Mouse (Mus musculus) adrenal gland (tissue): Measurements from ENCODE around the gene Ubtd2.

Experiments
- intact Hi-C: fragments of 180-260 bp; cut with DNase I; formaldehyde crosslinking; loops from one replicate; pipeline ENCODE4 v1.15.1; 2025
- long read RNA-seq, 2 experiments: library from polyadenylated mRNA; unstranded; transcript quantifications; one replicate each; pipeline ENCODE4 v2.0.0; 2020; ENCODE audit warnings: borderline replicate concordance in 1 of 2; ENCODE audit not compliant: insufficient replicate concordance in 1 of 2

Ubtd2 gene
- long read RNA-seq, experiment 1, partial matches to known transcripts: 0 of 2 reads
- long read RNA-seq, experiment 1, other reads (novel, unspliced or antisense): 0 of 2 reads
- long read RNA-seq, experiment 2, transcript Ubtd2-201 (3 exons, 1,012 nt): major isoform, 8 of 9 reads
- long read RNA-seq, experiment 2, partial matches to known transcripts: 0 of 9 reads
- long read RNA-seq, experiment 2, other reads (novel, unspliced or antisense): 1 of 9 reads

- intact Hi-C loops: loop anchor here (5.0 kb wide), 3 partner anchors 42 to 108 kb away; partner anchors contain the start of genes Efcab9, Sh3pxd2b and Stk10
These were observed at the start of gene Ubtd2 for GRCm38 (mm10) chr11:32454800-32455506. TSS of gene Ubtd2 (plus strand) at chr11:32455370.

- intact Hi-C loops: no loop called here
These were observed 47.3 kb upstream of the Ubtd2 start for GRCm38 (mm10) chr11:32407863-32408262.

GRCm38 (mm10) chr11:32409052-32409451, 46.1 kb upstream of the Ubtd2 start:
- intact Hi-C loops: no loop called here

GRCm38 (mm10) chr11:32409823-32410562, 45.2 kb upstream of the Ubtd2 start:
- intact Hi-C loops: no loop called here

- intact Hi-C loops: no loop called here
These were observed 35.2 kb upstream of the Ubtd2 start for GRCm38 (mm10) chr11:32420001-32420400.

GRCm38 (mm10) chr11:32423311-32423710, 31.9 kb upstream of the Ubtd2 start:
- intact Hi-C loops: no loop called here

- intact Hi-C loops: no loop called here
These were observed 30.6 kb upstream of the Ubtd2 start for GRCm38 (mm10) chr11:32424600-32424999.

- intact Hi-C loops: no loop called here
These were observed 30.0 kb upstream of the Ubtd2 start for GRCm38 (mm10) chr11:32425043-32425658.

- intact Hi-C loops: no loop called here
These were observed 27.6 kb upstream of the Ubtd2 start for GRCm38 (mm10) chr11:32427537-32427936.

- intact Hi-C loops: no loop called here
These were observed 19.6 kb upstream of the Ubtd2 start for GRCm38 (mm10) chr11:32435410-32436060.

- intact Hi-C loops: no loop called here
These were observed 12.6 kb upstream of the Ubtd2 start for GRCm38 (mm10) chr11:32442576-32442975.

GRCm38 (mm10) chr11:32444266-32444665, 10.9 kb upstream of the Ubtd2 start:
- intact Hi-C loops: no loop called here

GRCm38 (mm10) chr11:32445135-32445534, 10.0 kb upstream of the Ubtd2 start:
- intact Hi-C loops: no loop called here

- intact Hi-C loops: no loop called here
These were observed 9.4 kb upstream of the Ubtd2 start for GRCm38 (mm10) chr11:32445637-32446226.

- intact Hi-C loops: loop anchor here (1.0 to 5.0 kb wide), 3 partner anchors 82 to 138 kb away; partner anchors contain the start of genes Efcab9, Sh3pxd2b and Stk10
These were observed 5.0 kb upstream of the Ubtd2 start for GRCm38 (mm10) chr11:32450216-32450615.

- intact Hi-C loops: loop anchor here (5.0 kb wide), 2 partner anchors 81 to 104 kb away; partner anchors contain the start of genes Efcab9, Sh3pxd2b and Stk10
These were observed 3.9 kb upstream of the Ubtd2 start for GRCm38 (mm10) chr11:32451306-32451705.

GRCm38 (mm10) chr11:32452745-32453144, 2.4 kb upstream of the Ubtd2 start:
- intact Hi-C loops: loop anchor here (5.0 kb wide), 2 partner anchors 80 to 105 kb away; partner anchors contain the start of genes Efcab9, Sh3pxd2b and Stk10

- intact Hi-C loops: loop anchor here (5.0 kb wide), 2 partner anchors 79 to 106 kb away; partner anchors contain the start of genes Efcab9, Sh3pxd2b and Stk10
These were observed 1.7 kb upstream of the Ubtd2 start for GRCm38 (mm10) chr11:32453353-32453915.

- intact Hi-C loops: loop anchor here (5.0 kb wide), 2 partner anchors 78 to 107 kb away; partner anchors contain the start of genes Efcab9, Sh3pxd2b and Stk10
These were observed 855 bp upstream of the Ubtd2 start for GRCm38 (mm10) chr11:32454231-32454799.
